Mouse (Mus musculus): Measurements from ENCODE around the gene Bcl2l11.

DNA sequence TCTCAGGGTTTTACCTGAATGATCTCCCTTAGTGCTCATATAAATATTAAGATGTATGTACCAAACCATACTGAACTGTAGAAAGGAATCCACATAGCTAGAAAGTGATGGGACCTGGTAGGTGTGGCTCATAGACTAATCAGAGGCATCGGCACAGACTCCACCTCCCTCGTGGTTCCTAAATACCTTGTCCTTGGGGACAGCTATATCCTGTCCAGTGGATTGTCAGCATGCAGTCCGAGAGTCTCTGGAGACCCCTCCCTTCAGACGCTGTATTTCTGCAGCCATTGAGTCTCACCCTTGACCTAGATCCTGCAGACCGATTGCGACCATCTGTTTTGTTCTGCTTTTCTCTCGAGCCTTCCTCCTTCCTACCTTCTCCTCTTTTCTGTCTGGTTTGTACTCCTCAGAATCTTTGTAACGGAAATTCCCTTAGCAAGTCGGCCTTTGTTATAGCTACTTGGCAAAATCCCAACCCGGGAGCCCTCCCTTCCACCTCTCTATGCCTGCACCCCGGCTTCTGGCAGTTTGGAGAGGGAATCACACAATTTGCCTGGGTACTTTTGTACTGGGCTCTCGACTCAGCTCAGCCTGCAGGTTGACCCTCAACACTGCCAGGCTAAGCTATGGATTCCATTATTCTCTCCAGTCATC is 50.7 kb downstream of the Bcl2l11 start:
- TF ChIP-seq CTCF (IDR thresholded peaks at IDR 0.05; ENCODE audit: insufficient read depth, low read depth, low read length): no peak
- no peak for TF ChIP-seq POLR2A (IDR thresholded peaks at IDR 0.05; ENCODE audit: insufficient read depth, low read depth, low read length)

Data from olfactory bulb, adult 2 months (tissue).